Mouse (Mus musculus): Measurements from ENCODE around the gene Slc22a8. TPM values are rescaled to one million over a fixed set of nuclear protein-coding genes. Genes with fewer than 3 reads are reported as not detected.

The Slc22a8 gene
- polyA plus RNA-seq (2015; fragmentation: Nextera tagmentation; extraction: Ambion mirVana), result 0.05 TPM in 1 of 2 replicates, not detected in the other

- Histone ChIP-seq H3K27me3 (replicated peaks) (no peaks in the 10 kb centered on the region), H3K27ac (no peak within 1 kb of the TSS), H3K4me3 (replicated peaks) (no peak within 1 kb of the TSS), H3K36me3 (no peaks in the 10 kb centered on the region), H3K4me1 (replicated peaks) (peaks cover 9% of the 10 kb centered on the region), H3K9ac (no peak within 1 kb of the TSS), H3K4me2 (replicated peaks) (no peak within 1 kb of the TSS), H3K9me3 (no peaks in the 10 kb centered on the region)
- no peak for ATAC-seq
- whole genome bisulfite sequencing, result 66% methylated on average over 8 of the region's 8 CpGs
Observed at GRCm38 (mm10) chr19:8590954-8591353, at the start of gene Slc22a8. Gene Slc22a8 (plus strand): TSS chr19:8591254.

GRCm38 (mm10) chr19:8558897-8559296 lies 32.2 kb upstream of the Slc22a8 start:
- 39% methylated on average over 2 of the region's 2 CpGs for WGBS
- H3K27me3 ChIP-seq (replicated peaks), result no peaks in the 10 kb centered on the region
- H3K4me1 ChIP-seq (replicated peaks), result no peaks in the 10 kb centered on the region
- H3K4me2 ChIP-seq (replicated peaks), result no peak overlapping the region
- H3K9me3 ChIP-seq, result no peaks in the 10 kb centered on the region
- H3K27ac ChIP-seq, result no peak overlapping the region
- no peak overlapping the region for H3K4me3 ChIP-seq (replicated peaks)
- H3K9ac ChIP-seq, result no peak overlapping the region
- no peak for ATAC-seq
- no peaks in the 10 kb centered on the region for H3K36me3 ChIP-seq

- Histone ChIP-seq H3K36me3 (no peaks in the 10 kb centered on the region), H3K9me3 (no peaks in the 10 kb centered on the region), H3K4me3 (replicated peaks) (no peak overlapping the region), H3K9ac (no peak overlapping the region), H3K4me1 (replicated peaks) (no peaks in the 10 kb centered on the region), H3K27me3 (replicated peaks) (no peaks in the 10 kb centered on the region), H3K4me2 (replicated peaks) (no peak overlapping the region), H3K27ac (no peak overlapping the region)
- no peak for ATAC-seq
- 51% methylated on average over 2 of the region's 2 CpGs for WGBS
Observed at GRCm38 (mm10) chr19:8564021-8564420, 27.0 kb upstream of the Slc22a8 start.

- no peaks in the 10 kb centered on the region for H3K27me3 ChIP-seq (replicated peaks)
- H3K4me2 ChIP-seq (replicated peaks), result no peak overlapping the region
- no peaks in the 10 kb centered on the region for H3K4me1 ChIP-seq (replicated peaks)
- no peak for ATAC-seq
- no peaks in the 10 kb centered on the region for H3K9me3 ChIP-seq
- WGBS, result 69% methylated on average over 3 of the region's 3 CpGs
- H3K27ac ChIP-seq, result no peak overlapping the region
- H3K4me3 ChIP-seq (replicated peaks), result no peak overlapping the region
- H3K36me3 ChIP-seq, result no peaks in the 10 kb centered on the region
- H3K9ac ChIP-seq, result no peak overlapping the region
Observed at GRCm38 (mm10) chr19:8564469-8564868, 26.6 kb upstream of the Slc22a8 start.

- H3K4me2 ChIP-seq (replicated peaks), result no peak overlapping the region
- H3K9me3 ChIP-seq, result no peaks in the 10 kb centered on the region
- no peak overlapping the region for H3K27ac ChIP-seq
- no peaks in the 10 kb centered on the region for H3K27me3 ChIP-seq (replicated peaks)
- no peak overlapping the region for H3K9ac ChIP-seq
- no peaks in the 10 kb centered on the region for H3K4me1 ChIP-seq (replicated peaks)
- no peak for ATAC-seq
- no peaks in the 10 kb centered on the region for H3K36me3 ChIP-seq
- WGBS, result 46% methylated on average over 2 of the region's 2 CpGs
- H3K4me3 ChIP-seq (replicated peaks), result no peak overlapping the region
Observed at GRCm38 (mm10) chr19:8565262-8565661, 25.8 kb upstream of the Slc22a8 start.

- no peak overlapping the region for H3K9ac ChIP-seq
- H3K4me3 ChIP-seq (replicated peaks), result no peak overlapping the region
- H3K4me2 ChIP-seq (replicated peaks), result no peak overlapping the region
- no peaks in the 10 kb centered on the region for H3K4me1 ChIP-seq (replicated peaks)
- H3K36me3 ChIP-seq, result no peaks in the 10 kb centered on the region
- WGBS, result 29% methylated on average over 4 of the region's 4 CpGs
- H3K9me3 ChIP-seq, result no peaks in the 10 kb centered on the region
- no peak for ATAC-seq
- no peaks in the 10 kb centered on the region for H3K27me3 ChIP-seq (replicated peaks)
- H3K27ac ChIP-seq, result no peak overlapping the region
Observed at GRCm38 (mm10) chr19:8565985-8566384, 25.1 kb upstream of the Slc22a8 start.

GRCm38 (mm10) chr19:8567104-8567880 lies 23.8 kb upstream of the Slc22a8 start:
- H3K27ac ChIP-seq, result no peak overlapping the region
- peak; percentile 42 for ATAC-seq
- WGBS, result 41% methylated on average over 13 of the region's 13 CpGs
- H3K27me3 ChIP-seq (replicated peaks), result no peaks in the 10 kb centered on the region
- no peaks in the 10 kb centered on the region for H3K9me3 ChIP-seq
- H3K4me1 ChIP-seq (replicated peaks), result no peaks in the 10 kb centered on the region
- H3K9ac ChIP-seq, result no peak overlapping the region
- H3K36me3 ChIP-seq, result no peaks in the 10 kb centered on the region
- no peak overlapping the region for H3K4me3 ChIP-seq (replicated peaks)
- H3K4me2 ChIP-seq (replicated peaks), result no peak overlapping the region

- no peaks in the 10 kb centered on the region for H3K36me3 ChIP-seq
- H3K27ac ChIP-seq, result no peak overlapping the region
- H3K27me3 ChIP-seq (replicated peaks), result no peaks in the 10 kb centered on the region
- peak; percentile 41 for ATAC-seq
- no peak overlapping the region for H3K9ac ChIP-seq
- WGBS, result 7% methylated on average over 14 of the region's 14 CpGs
- H3K4me1 ChIP-seq (replicated peaks), result no peaks in the 10 kb centered on the region
- no peaks in the 10 kb centered on the region for H3K9me3 ChIP-seq
- H3K4me2 ChIP-seq (replicated peaks), result peak overlapping the region; percentile 60
- H3K4me3 ChIP-seq (replicated peaks), result peak overlapping the region; percentile 14
Observed at GRCm38 (mm10) chr19:8569453-8569863, 21.6 kb upstream of the Slc22a8 start.

GRCm38 (mm10) chr19:8570341-8571040 lies 20.6 kb upstream of the Slc22a8 start:
- Histone ChIP-seq H3K4me2 (replicated peaks) (no peak overlapping the region), H3K9ac (no peak overlapping the region), H3K27me3 (replicated peaks) (no peaks in the 10 kb centered on the region), H3K36me3 (no peaks in the 10 kb centered on the region), H3K4me1 (replicated peaks) (no peaks in the 10 kb centered on the region), H3K4me3 (replicated peaks) (no peak overlapping the region), H3K27ac (no peak overlapping the region), H3K9me3 (no peaks in the 10 kb centered on the region)
- 38% methylated on average over 2 of the region's 2 CpGs for WGBS
- ATAC-seq, result no peak

- H3K36me3 ChIP-seq, result no peaks in the 10 kb centered on the region
- 71% methylated on average over 7 of the region's 7 CpGs for WGBS
Observed at GRCm38 (mm10) chr19:8571746-8572145, 19.3 kb upstream of the Slc22a8 start.

GRCm38 (mm10) chr19:8572485-8572884 lies 18.6 kb upstream of the Slc22a8 start:
- Histone ChIP-seq H3K36me3 (no peaks in the 10 kb centered on the region), H3K9ac (no peak overlapping the region), H3K9me3 (no peaks in the 10 kb centered on the region), H3K4me2 (replicated peaks) (no peak overlapping the region), H3K27me3 (replicated peaks) (no peaks in the 10 kb centered on the region), H3K4me1 (replicated peaks) (no peaks in the 10 kb centered on the region), H3K4me3 (replicated peaks) (no peak overlapping the region), H3K27ac (no peak overlapping the region)
- no peak for ATAC-seq
- WGBS, result 22% methylated on average over 3 of the region's 3 CpGs

More at GRCm38 (mm10) chr19:8571746-8572145, 19.3 kb upstream of the Slc22a8 start:
- Histone ChIP-seq H3K27me3 (replicated peaks) (no peaks in the 10 kb centered on the region), H3K9ac (no peak overlapping the region), H3K4me3 (replicated peaks) (no peak overlapping the region), H3K9me3 (no peaks in the 10 kb centered on the region), H3K4me1 (replicated peaks) (no peaks in the 10 kb centered on the region), H3K27ac (no peak overlapping the region), H3K4me2 (replicated peaks) (no peak overlapping the region)
- ATAC-seq, result no peak

GRCm38 (mm10) chr19:8577432-8577831 lies 13.6 kb upstream of the Slc22a8 start:
- no peaks in the 10 kb centered on the region for H3K36me3 ChIP-seq
- H3K4me2 ChIP-seq (replicated peaks), result no peak overlapping the region
- ATAC-seq, result no peak
- H3K9me3 ChIP-seq, result no peaks in the 10 kb centered on the region
- H3K27me3 ChIP-seq (replicated peaks), result no peaks in the 10 kb centered on the region
- H3K4me3 ChIP-seq (replicated peaks), result no peak overlapping the region
- no peak overlapping the region for H3K27ac ChIP-seq
- H3K9ac ChIP-seq, result no peak overlapping the region
- WGBS, result 81% methylated on average over 4 of the region's 4 CpGs
- no peaks in the 10 kb centered on the region for H3K4me1 ChIP-seq (replicated peaks)

Measured in intestine, embryonic 15.5 days (tissue).